Mouse (Mus musculus): ENCODE measurements at regions not wholly inside any gene's neighbourhood (a gene's known extent, or its start where the extent isn't known, plus 50 kb on each side); places are given as distances from the start of the nearest gene placed in this dataset.
"Not testable (repeated sequence)": the region's sequence is repeated elsewhere in the genome, so short reads cannot be mapped to it uniquely, and the experiment has no call there.

DNA sequence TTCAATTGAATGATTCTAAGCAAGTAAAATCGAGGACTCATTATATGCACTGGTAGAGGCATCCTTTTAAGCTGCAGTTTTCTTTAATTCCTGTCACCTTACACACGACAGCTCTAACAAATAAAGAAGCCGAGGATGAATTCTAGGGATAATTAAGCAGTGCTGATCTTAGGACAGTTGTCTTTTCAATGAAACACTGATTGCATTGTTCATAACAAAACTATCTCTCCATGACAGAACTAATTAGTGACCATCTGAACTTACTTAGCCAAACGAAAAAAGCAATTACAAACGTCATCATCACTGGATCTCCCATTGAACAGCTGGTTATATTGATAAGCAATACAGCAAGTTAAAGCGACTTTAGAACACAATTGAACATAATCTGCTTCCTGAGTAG, 1579.7 kb upstream of the G6pd2 start:
- Histone ChIP-seq H3K4me3 (no peak overlapping the region), H3K27ac (ENCODE audit: poor library complexity, severe bottlenecking) (no peak overlapping the region), H3K4me1 (replicated peaks) (no peaks in the 10 kb centered on the region), H3K36me3 (no peaks in the 10 kb centered on the region), H3K4me2 (no peak overlapping the region), H3K27me3 (replicated peaks) (no peaks in the 10 kb centered on the region), H3K9ac (no peak overlapping the region), H3K9me3 (replicated peaks) (no peaks in the 10 kb centered on the region)
- WGBS: 61% methylated on average over 6 of the region's 6 CpGs
- no peak for ATAC-seq (ENCODE audit: insufficient number of reproducible peaks, low FRiP score)

DNA sequence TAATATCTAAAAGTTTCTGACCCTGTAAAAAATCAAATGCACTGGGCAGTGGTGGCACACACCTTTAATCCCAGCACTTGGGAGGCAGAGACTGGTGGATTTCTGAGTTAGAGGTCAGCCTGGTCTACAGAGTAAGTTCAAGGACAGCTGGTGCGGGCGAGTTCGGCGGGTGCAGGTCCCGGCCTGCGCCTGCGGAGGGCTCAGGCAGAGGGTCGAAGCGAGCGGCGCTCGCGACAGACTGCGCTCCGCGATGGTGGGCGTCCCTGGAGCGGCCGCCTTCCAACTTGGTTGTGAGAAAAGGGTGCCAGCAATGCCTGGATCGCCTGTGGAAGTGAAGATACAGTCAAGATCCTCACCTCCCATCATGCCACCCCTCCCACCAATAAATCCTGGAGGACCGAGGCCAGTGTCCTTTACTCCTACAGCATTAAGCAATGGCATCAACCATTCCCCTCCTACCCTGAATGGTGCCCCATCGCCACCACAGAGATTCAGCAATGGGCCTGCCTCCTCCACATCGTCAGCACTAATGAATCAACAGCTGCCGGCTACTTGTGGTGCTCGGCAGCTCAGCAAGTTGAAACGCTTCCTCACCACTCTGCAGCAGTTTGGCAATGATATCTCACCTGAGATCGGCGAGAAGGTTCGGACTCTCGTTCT, 1577.3 kb upstream of the G6pd2 start:
- not testable (repeated sequence) for H3K36me3 ChIP-seq; H3K9ac ChIP-seq; H3K27me3 ChIP-seq (replicated peaks); H3K27ac ChIP-seq (ENCODE audit: poor library complexity, severe bottlenecking); H3K4me1 ChIP-seq (replicated peaks); H3K9me3 ChIP-seq (replicated peaks)
- Histone ChIP-seq H3K4me2 (peak overlapping the region; percentile 58), H3K4me3 (peak overlapping the region; percentile 23; the same call in 1 of the 2 replicates)
- 0 out of 2 replicates have a peak, but pooled peaks have one; percentile 33 for ATAC-seq (ENCODE audit: insufficient number of reproducible peaks, low FRiP score)
- 14% methylated on average over 30 of the region's 30 CpGs for WGBS

DNA sequence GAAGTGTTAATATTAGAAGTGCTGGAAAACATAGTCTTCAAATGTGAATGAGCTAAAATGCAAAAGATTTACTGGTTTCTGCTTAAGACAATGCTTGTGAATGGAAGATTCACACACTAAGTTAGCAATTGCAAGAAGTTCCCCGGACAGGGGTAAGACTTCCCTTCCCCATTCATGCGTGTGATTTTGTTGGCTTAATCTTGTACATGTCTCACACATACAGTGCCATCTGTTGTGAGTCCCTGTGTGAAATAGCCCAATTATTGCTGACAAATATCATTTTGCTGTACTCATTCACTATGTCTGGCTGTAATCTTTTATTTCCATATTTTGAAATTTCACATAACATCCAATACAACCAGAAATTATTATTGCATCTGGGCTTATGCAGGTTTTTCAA, 1564.4 kb upstream of the G6pd2 start:
- ATAC-seq (ENCODE audit: insufficient number of reproducible peaks, low FRiP score): no peak
- Histone ChIP-seq H3K4me3 (no peak overlapping the region), H3K9ac (no peak overlapping the region), H3K36me3 (no peaks in the 10 kb centered on the region), H3K9me3 (replicated peaks) (no peaks in the 10 kb centered on the region), H3K4me2 (no peak overlapping the region), H3K27ac (ENCODE audit: poor library complexity, severe bottlenecking) (no peak overlapping the region), H3K4me1 (replicated peaks) (no peaks in the 10 kb centered on the region), H3K27me3 (replicated peaks) (no peaks in the 10 kb centered on the region)
- 91% methylated on average over 2 of the region's 2 CpGs for WGBS

DNA sequence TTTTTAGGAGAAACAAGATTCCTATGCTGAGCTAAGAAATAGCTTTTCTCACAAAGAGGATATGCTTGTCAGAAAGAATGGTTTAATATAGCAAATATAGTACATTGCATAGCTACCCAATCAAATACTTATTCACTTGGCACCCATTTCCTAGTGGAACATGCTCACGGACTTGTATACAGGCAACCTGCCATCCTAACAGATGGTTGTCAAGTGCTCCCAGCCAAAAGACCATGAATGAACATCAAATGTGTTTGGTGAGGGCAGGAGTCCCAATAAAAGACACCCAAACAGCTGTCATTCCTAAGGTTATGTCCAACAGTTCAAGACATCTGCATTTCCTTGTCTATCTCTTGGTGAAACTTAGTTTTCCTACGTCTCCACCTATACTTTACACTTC, 1531.9 kb upstream of the G6pd2 start:
- no peaks in the 10 kb centered on the region for H3K4me1 ChIP-seq (replicated peaks)
- H3K9me3 ChIP-seq (replicated peaks): no peaks in the 10 kb centered on the region
- H3K27me3 ChIP-seq (replicated peaks): no peaks in the 10 kb centered on the region
- no peak for ATAC-seq (ENCODE audit: insufficient number of reproducible peaks, low FRiP score)
- H3K9ac ChIP-seq: no peak overlapping the region
- 88% methylated on average over 2 of the region's 2 CpGs for WGBS
- no peak overlapping the region for H3K27ac ChIP-seq (ENCODE audit: poor library complexity, severe bottlenecking)
- no peak overlapping the region for H3K4me3 ChIP-seq
- H3K36me3 ChIP-seq: no peaks in the 10 kb centered on the region
- H3K4me2 ChIP-seq: no peak overlapping the region

Data from heart, embryonic 12.5 days (tissue).